Mouse (Mus musculus) G1E (cell line): ENCODE measurements around the gene Alkbh4. TPM values are rescaled to one million over a fixed set of nuclear protein-coding genes. Genes with fewer than 3 reads are reported as not detected.
A peak's percentile ranks its signal among the peaks of the same experiment; 100 is the strongest.
"Not testable (repeated sequence)": the region's sequence is repeated elsewhere in the genome, so short reads cannot be mapped to it uniquely, and the experiment has no call there.

ENCODE experiments used
- ATAC-seq: 2 replicates; pipeline ENCODE4 v1.8.0; 2016; ENCODE audit warnings: mild to moderate bottlenecking; ENCODE audit not compliant: insufficient number of reproducible peaks, poor library complexity, low FRiP score, severe bottlenecking; ENCODE audit errors: extremely low read depth
- DNase-seq: peaks from one replicate; pipeline ENCODE4 v3.0.0; 2012; ENCODE audit warnings: low spot score
- H3K27me3 ChIP-seq: 2 replicates; pipeline ENCODE4 v1.6.1; 2012; ENCODE audit warnings: mild to moderate bottlenecking, low read length, inconsistent platforms; ENCODE audit not compliant: insufficient read depth
- H3K36me3 ChIP-seq: replicated peaks from 2 replicates; pipeline ENCODE3; 2012; ENCODE audit warnings: mild to moderate bottlenecking, inconsistent platforms
- H3K4me1 ChIP-seq: 2 replicates; pipeline ENCODE4 v1.6.1; 2012; ENCODE audit warnings: low read depth, low read length, inconsistent platforms, mixed read lengths; ENCODE audit not compliant: insufficient read depth
- H3K4me3 ChIP-seq: 2 replicates; pipeline ENCODE4 v1.5.1; 2012; ENCODE audit warnings: low read depth, mild to moderate bottlenecking, inconsistent platforms, low read length, moderate library complexity, mixed read lengths
- H3K9me3 ChIP-seq: replicated peaks from 2 replicates; pipeline ENCODE4 v1.6.1; 2012; ENCODE audit warnings: inconsistent platforms
- CTCF ChIP-seq: IDR thresholded peaks from 2 replicates; pipeline ENCODE4 v1.5.1; 2012; ENCODE audit warnings: low read depth, low read length, inconsistent platforms, mixed read lengths
- GATA1 ChIP-seq: IDR thresholded peaks from 2 replicates; pipeline ENCODE4 v1.6.1; 2012; ENCODE audit warnings: borderline replicate concordance, low read length, inconsistent platforms, mixed read lengths
- GATA2 ChIP-seq: IDR thresholded peaks from 2 replicates; pipeline ENCODE4 v1.6.1; 2012; ENCODE audit warnings: low read depth, low read length, inconsistent platforms, borderline replicate concordance
- POLR2AphosphoS5 ChIP-seq: IDR thresholded peaks from 2 replicates; pipeline ENCODE4 v1.6.1; 2012; ENCODE audit warnings: low read depth, low read length, inconsistent platforms; ENCODE audit not compliant: insufficient replicate concordance
- TAL1 ChIP-seq: conservative IDR thresholded peaks from 2 replicates; pipeline ENCODE4 v1.6.1; 2012; ENCODE audit warnings: low read depth, low read length, inconsistent platforms, mixed read lengths
- polyA plus RNA-seq: library from polyadenylated mRNA; stranded (reverse); fragments of >175 nt; gene quantifications from 2 replicates; pipeline ENCODE4 v1.2.3, GENCODE M21; 2012
- total RNA-seq, 2 experiments: library from RNA; stranded (forward) in 1 of 2; stranded (reverse) in 1 of 2; fragments of 200-1000 nt in 1 of 2; fragments of >200 nt in 1 of 2; fragmentation: Nextera tagmentation in 1 of 2; gene quantifications; 2 replicates each; pipeline ENCODE4 v1.2.3; 2014 to 2017

Gene Alkbh4
- total and polyA plus RNA-seq, 3 experiments: 12.4 to 36.8 (median 24.5) TPM

GRCm38 (mm10) chr5:136149134-136149576, 13.2 kb downstream of the Alkbh4 start:
- ATAC-seq: peak; percentile 97
- Histone ChIP-seq H3K36me3 (peaks cover 38% of the 10 kb centered on the region), H3K4me1 (peaks cover 81% of the 10 kb centered on the region)
- DNase-seq, H3K4me3 ChIP-seq, H3K9me3 ChIP-seq, H3K27me3 ChIP-seq: not testable (repeated sequence)
- TF ChIP-seq TAL1: peak; percentile 65; the same call in 1 of the 2 replicates

- DNase-seq (no peak), ATAC-seq (no peak)
- Histone ChIP-seq H3K36me3 (peaks cover 49% of the 10 kb centered on the region), H3K27me3 (no peaks in the 10 kb centered on the region), H3K4me3 (no peak overlapping the region), H3K4me1 (peaks cover 53% of the 10 kb centered on the region), H3K9me3 (0 out of 2 replicates have a peak, but pooled peaks cover 8% of the 10 kb centered on the region)
- TF ChIP-seq CTCF (no peak), GATA1 (no peak), TAL1 (no peak), POLR2AphosphoS5 (no peak), GATA2 (no peak)
Measured at GRCm38 (mm10) chr5:136152365-136152764, 16.4 kb downstream of the Alkbh4 start.

- ATAC-seq: no peak
- H3K9me3 ChIP-seq: 0 out of 2 replicates have a peak, but pooled peaks cover 8% of the 10 kb centered on the region
- TF ChIP-seq GATA2 (no peak), POLR2AphosphoS5 (no peak), CTCF (no peak), TAL1 (no peak), GATA1 (no peak)
- H3K36me3 ChIP-seq: peaks cover 49% of the 10 kb centered on the region
- no peaks in the 10 kb centered on the region for H3K27me3 ChIP-seq
- H3K4me3 ChIP-seq: no peak overlapping the region
- no peak for DNase-seq
- peaks cover 29% of the 10 kb centered on the region for H3K4me1 ChIP-seq
Measured at GRCm38 (mm10) chr5:136155399-136155798, 19.5 kb downstream of the Alkbh4 start.

GRCm38 (mm10) chr5:136160084-136160483, 24.1 kb downstream of the Alkbh4 start:
- not testable (repeated sequence) for H3K4me3 ChIP-seq, ATAC-seq, H3K9me3 ChIP-seq, DNase-seq, H3K27me3 ChIP-seq, H3K4me1 ChIP-seq
- H3K36me3 ChIP-seq: peaks cover 56% of the 10 kb centered on the region

GRCm38 (mm10) chr5:136163807-136164474, 28.0 kb downstream of the Alkbh4 start:
- H3K4me1 ChIP-seq: peaks cover 34% of the 10 kb centered on the region
- H3K27me3 ChIP-seq: no peaks in the 10 kb centered on the region
- DNase-seq (no peak), ATAC-seq (no peak)
- TF ChIP-seq POLR2AphosphoS5 (no peak), GATA2 (no peak), TAL1 (no peak), GATA1 (no peak), CTCF (no peak)
- peaks cover 7% of the 10 kb centered on the region for H3K9me3 ChIP-seq
- peaks cover 89% of the 10 kb centered on the region for H3K36me3 ChIP-seq
- H3K4me3 ChIP-seq: no peak overlapping the region

- TF ChIP-seq CTCF (no peak), GATA1 (no peak), POLR2AphosphoS5 (no peak), TAL1 (no peak), GATA2 (no peak)
- ATAC-seq (no peak), DNase-seq (no peak)
- Histone ChIP-seq H3K27me3 (no peaks in the 10 kb centered on the region), H3K4me3 (no peak overlapping the region), H3K4me1 (peaks cover 42% of the 10 kb centered on the region), H3K9me3 (peaks cover 7% of the 10 kb centered on the region), H3K36me3 (peaks cover 88% of the 10 kb centered on the region)
Measured at GRCm38 (mm10) chr5:136165246-136165645, 29.3 kb downstream of the Alkbh4 start.

GRCm38 (mm10) chr5:136167296-136167695, 31.4 kb downstream of the Alkbh4 start:
- no peaks in the 10 kb centered on the region for H3K27me3 ChIP-seq
- TF ChIP-seq CTCF (no peak), TAL1 (no peak), POLR2AphosphoS5 (no peak), GATA1 (no peak), GATA2 (no peak)
- DNase-seq (no peak), ATAC-seq (no peak)
- H3K4me1 ChIP-seq: peaks cover 60% of the 10 kb centered on the region
- H3K9me3 ChIP-seq: peaks cover 7% of the 10 kb centered on the region
- H3K36me3 ChIP-seq: peaks cover 67% of the 10 kb centered on the region
- no peak overlapping the region for H3K4me3 ChIP-seq
